Mouse (Mus musculus) lung, postnatal 0 days (tissue): Measurements from ENCODE around the gene Gmds. TPM values are rescaled to one million over a fixed set of nuclear protein-coding genes. Genes with fewer than 3 reads are reported as not detected.

Experiments
- ATAC-seq: fragments of 200-750 bp; cut with Nextera tagmentation; 2 replicates; pipeline ENCODE4 v1.8.0; 2017; ENCODE audit warnings: moderate library complexity
- DNase-seq: peaks from one replicate; pipeline ENCODE4 v3.0.0-alpha.2; 2016; ENCODE audit warnings: low spot score
- H3K27ac ChIP-seq: fragments of 300-500 bp; sonication (generic); 2 replicates; pipeline ENCODE4 v1.5.1; 2014; ENCODE audit warnings: antibody characterized with exemption, mild to moderate bottlenecking, low read length, mixed read lengths
- H3K27me3 ChIP-seq: fragments of 300-500 bp; sonication (generic); replicated peaks from 2 replicates; pipeline ENCODE4 v1.6.1; 2014; ENCODE audit warnings: low read length, mixed read lengths; ENCODE audit not compliant: insufficient read depth
- H3K36me3 ChIP-seq: fragments of 300-500 bp; sonication (generic); 2 replicates; pipeline ENCODE4 v1.6.1; 2014; ENCODE audit warnings: low read length, mixed read lengths; ENCODE audit not compliant: insufficient read depth
- H3K4me1 ChIP-seq: fragments of 300-500 bp; sonication (generic); 2 replicates; pipeline ENCODE4 v1.6.1; 2014; ENCODE audit warnings: antibody characterized with exemption, low read depth, low read length, mixed read lengths; ENCODE audit not compliant: insufficient read depth
- H3K4me2 ChIP-seq: fragments of 300-500 bp; sonication (generic); replicated peaks from 2 replicates; pipeline ENCODE4 v1.6.1; 2014; ENCODE audit warnings: low read depth, mild to moderate bottlenecking, low read length, moderate library complexity, mixed read lengths
- H3K4me3 ChIP-seq: fragments of 300-500 bp; sonication (generic); 2 replicates; pipeline ENCODE4 v1.5.1; 2014; ENCODE audit warnings: low read depth, low read length
- H3K9ac ChIP-seq: fragments of 300-500 bp; sonication (generic); replicated peaks from 2 replicates; pipeline ENCODE4 v1.6.1; 2014; ENCODE audit warnings: low read depth, mild to moderate bottlenecking
- H3K9me3 ChIP-seq: fragments of 300-500 bp; sonication (generic); 2 replicates; pipeline ENCODE4 v1.6.1; 2016; ENCODE audit warnings: low read length, mixed read lengths
- CTCF ChIP-seq: IDR thresholded peaks from 2 replicates; pipeline ENCODE4 v1.5.1; 2016; ENCODE audit warnings: antibody characterized with exemption, mild to moderate bottlenecking
- EP300 ChIP-seq: IDR thresholded peaks from 2 replicates; pipeline ENCODE4 v1.6.1; 2016; ENCODE audit warnings: antibody characterized with exemption, mild to moderate bottlenecking, control low read depth
- WGBS: fragments of 180-500 bp; shearing (Covaris S2); extraction: QIAGEN DNeasy Blood & Tissue Kit; methylation state at CpG from one replicate; pipeline ENCODE4 v1.1.7; 2014; 5-methylcytosine and 5-hydroxymethylcytosine counted together
- polyA plus RNA-seq: library from polyadenylated mRNA; unstranded; fragments of >200 nt; fragmentation: Nextera tagmentation; extraction: Ambion mirVana; gene quantifications from 2 replicates; pipeline ENCODE4 v1.2.1, GENCODE M21; 2015

Gene Gmds
- polyA plus RNA-seq, 1 experiment from 2014 or later = 13.4 TPM

DNA sequence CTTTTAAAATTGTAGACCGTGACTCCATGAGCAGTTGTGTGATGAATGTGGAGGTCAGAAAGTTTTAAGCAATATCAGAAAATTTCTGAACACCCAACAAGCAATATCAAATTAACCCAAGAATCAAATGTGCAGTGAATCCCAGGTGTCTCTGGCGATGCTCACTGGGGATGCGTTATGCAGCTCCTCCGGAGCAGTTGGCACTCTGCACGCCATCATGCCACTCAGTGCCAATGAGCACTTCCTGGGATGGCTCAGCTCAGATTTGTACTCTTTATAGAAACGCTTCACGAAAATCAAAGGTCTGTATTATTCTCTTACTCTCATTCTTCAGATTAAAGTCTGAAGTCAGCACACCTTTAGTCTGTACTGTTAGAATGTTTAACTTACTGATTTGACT lies 360.4 kb downstream of the Gmds start:
- no peak for DNase-seq
- TF ChIP-seq CTCF (no peak), EP300 (no peak)

DNA sequence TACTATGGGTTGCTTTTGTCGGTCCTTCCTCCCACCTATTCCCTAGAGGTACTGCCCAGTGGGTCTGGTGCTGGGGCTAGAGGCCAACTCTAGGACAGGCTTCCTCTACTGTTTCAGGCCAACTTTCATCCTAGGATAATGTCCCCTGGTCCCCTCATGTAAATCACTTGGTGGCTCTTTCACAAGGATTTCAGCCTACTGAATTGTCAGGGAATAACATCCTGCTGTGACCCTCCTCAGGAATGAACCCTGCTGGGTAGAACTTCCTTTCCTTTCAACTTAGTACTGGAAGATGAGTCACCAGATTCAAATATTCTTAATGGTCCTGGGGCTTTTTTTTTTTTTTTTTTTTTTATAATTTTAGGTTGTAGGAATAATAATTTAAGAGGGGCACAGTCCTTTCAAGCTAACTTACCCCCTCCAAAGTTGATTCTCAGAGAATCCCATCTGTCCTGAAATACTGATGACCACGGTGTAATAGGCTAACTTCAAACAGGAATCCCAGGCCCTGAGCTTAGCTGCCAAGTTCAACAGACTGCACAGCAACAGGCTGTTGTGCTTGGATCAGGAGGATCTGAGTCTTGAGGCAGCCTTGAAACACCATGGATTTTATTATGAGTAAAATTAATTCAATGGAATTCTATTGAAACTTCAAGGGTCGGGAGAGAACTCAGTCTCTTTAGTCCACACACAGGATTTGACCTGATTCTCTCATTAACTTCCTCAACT lies 363.6 kb downstream of the Gmds start:
- ATAC-seq (no peak), DNase-seq (no peak)
- no peak overlapping the region for H3K4me2 ChIP-seq
- 61% methylated on average over 3 of the region's 3 CpGs for WGBS
- H3K27ac ChIP-seq = no peak overlapping the region
- no peaks in the 10 kb centered on the region for H3K4me1 ChIP-seq
- no peak overlapping the region for H3K9ac ChIP-seq
- no peaks in the 10 kb centered on the region for H3K36me3 ChIP-seq
- H3K4me3 ChIP-seq = no peak overlapping the region
- H3K27me3 ChIP-seq = no peaks in the 10 kb centered on the region
- no peaks in the 10 kb centered on the region for H3K9me3 ChIP-seq
- TF ChIP-seq EP300 = no peak
- TF ChIP-seq CTCF = no peak

More for the DNA sequence above, 360.4 kb downstream of the Gmds start:
- no peaks in the 10 kb centered on the region for H3K9me3 ChIP-seq
- no peaks in the 10 kb centered on the region for H3K36me3 ChIP-seq
- no peak for ATAC-seq
- WGBS = 91% methylated on average over 7 of the region's 7 CpGs
- H3K4me2 ChIP-seq = no peak overlapping the region
- H3K4me3 ChIP-seq = no peak overlapping the region
- H3K9ac ChIP-seq = no peak overlapping the region
- H3K27me3 ChIP-seq = no peaks in the 10 kb centered on the region
- no peak overlapping the region for H3K27ac ChIP-seq
- no peaks in the 10 kb centered on the region for H3K4me1 ChIP-seq

DNA sequence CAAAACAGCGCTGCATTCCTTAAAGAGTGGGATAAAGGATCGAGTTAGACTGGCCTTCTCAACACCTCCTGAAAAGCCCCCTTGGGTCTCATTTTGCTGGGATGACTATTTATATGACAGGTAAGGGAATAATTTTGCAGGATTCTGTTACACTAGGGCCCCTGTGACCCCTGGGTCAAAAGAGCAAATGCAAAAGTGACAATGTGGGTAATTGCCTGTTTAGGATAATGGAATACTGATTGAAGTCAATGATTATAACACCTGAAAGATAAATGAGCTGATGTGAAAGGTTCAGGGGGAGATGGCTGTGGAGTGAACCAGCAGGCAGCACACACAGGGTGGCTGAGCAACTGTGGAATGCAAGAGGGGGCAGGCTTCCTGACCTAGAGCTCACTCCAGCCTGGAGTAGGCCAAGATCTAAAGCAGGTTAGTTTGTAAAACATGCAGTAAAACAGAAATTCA lies 367.5 kb downstream of the Gmds start:
- no peaks in the 10 kb centered on the region for H3K4me1 ChIP-seq
- H3K9ac ChIP-seq = no peak overlapping the region
- H3K27ac ChIP-seq = no peak overlapping the region
- no peaks in the 10 kb centered on the region for H3K36me3 ChIP-seq
- TF ChIP-seq EP300 = no peak
- TF ChIP-seq CTCF = no peak
- DNase-seq (no peak), ATAC-seq (no peak)
- 70% methylated on average over 2 of the region's 2 CpGs for WGBS
- H3K9me3 ChIP-seq = no peaks in the 10 kb centered on the region
- H3K4me3 ChIP-seq = no peak overlapping the region
- H3K4me2 ChIP-seq = no peak overlapping the region
- no peaks in the 10 kb centered on the region for H3K27me3 ChIP-seq

DNA sequence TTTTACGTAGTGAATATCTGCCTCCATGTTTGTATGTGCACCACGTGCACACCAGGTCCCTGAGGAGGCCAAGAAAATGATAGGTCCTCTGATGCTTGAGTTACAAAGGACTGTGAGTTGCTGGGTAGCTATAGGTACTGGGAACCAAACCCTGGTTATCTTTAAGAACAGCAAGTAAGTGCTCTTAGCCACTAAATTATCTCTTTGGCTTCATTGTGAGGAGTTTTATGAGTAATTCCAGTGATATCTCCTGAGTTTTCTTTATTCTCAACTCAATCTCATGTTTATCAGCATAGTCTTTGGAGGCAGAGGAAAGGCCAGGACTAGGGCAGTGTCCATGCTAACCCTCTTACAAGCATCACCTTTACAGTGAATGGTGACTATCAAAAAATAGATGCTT lies 370.3 kb downstream of the Gmds start:
- TF ChIP-seq EP300 (no peak), CTCF (no peak)
- H3K4me2 ChIP-seq = no peak overlapping the region
- no peak overlapping the region for H3K27ac ChIP-seq
- H3K27me3 ChIP-seq = no peaks in the 10 kb centered on the region
- H3K36me3 ChIP-seq = no peaks in the 10 kb centered on the region
- ATAC-seq = no peak
- WGBS = 85% methylated on average over 2 of the region's 2 CpGs
- no peaks in the 10 kb centered on the region for H3K9me3 ChIP-seq
- DNase-seq = no peak
- no peaks in the 10 kb centered on the region for H3K4me1 ChIP-seq
- H3K4me3 ChIP-seq = no peak overlapping the region
- no peak overlapping the region for H3K9ac ChIP-seq

DNA sequence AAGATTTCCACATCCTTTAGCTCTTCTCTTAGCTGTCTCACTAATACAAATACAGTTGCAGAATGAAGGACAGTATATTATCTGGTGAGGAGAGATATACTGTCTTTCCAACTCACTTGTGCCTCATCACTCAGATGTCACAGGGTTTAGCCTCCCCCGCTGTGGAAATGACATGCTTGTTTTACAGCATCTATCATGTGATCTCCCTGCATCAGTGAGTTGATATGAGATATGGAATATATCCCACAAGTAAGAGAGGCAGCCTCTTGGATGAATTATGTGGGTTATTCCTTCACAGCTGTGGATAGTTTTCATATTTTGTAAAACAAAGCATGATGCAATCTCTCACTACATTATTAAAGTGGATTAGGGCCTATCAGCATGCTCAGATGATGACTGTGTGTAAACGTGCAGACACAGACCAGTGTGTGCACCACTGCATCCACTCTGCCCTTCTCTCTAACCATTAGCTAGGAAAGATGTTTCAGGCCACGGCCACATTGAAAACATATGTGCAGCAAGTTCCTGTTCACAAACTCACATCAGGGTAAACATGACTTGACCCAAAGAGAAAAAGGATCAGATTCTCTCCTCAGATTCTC lies 371.5 kb downstream of the Gmds start:
- Histone ChIP-seq H3K4me1 (no peaks in the 10 kb centered on the region), H3K36me3 (no peaks in the 10 kb centered on the region), H3K27ac (no peak overlapping the region), H3K9me3 (no peaks in the 10 kb centered on the region), H3K4me3 (no peak overlapping the region), H3K4me2 (no peak overlapping the region), H3K27me3 (no peaks in the 10 kb centered on the region), H3K9ac (no peak overlapping the region)
- ATAC-seq = no peak
- no peak for DNase-seq
- 57% methylated on average over 3 of the region's 3 CpGs for WGBS
- TF ChIP-seq CTCF (no peak), EP300 (no peak)

DNA sequence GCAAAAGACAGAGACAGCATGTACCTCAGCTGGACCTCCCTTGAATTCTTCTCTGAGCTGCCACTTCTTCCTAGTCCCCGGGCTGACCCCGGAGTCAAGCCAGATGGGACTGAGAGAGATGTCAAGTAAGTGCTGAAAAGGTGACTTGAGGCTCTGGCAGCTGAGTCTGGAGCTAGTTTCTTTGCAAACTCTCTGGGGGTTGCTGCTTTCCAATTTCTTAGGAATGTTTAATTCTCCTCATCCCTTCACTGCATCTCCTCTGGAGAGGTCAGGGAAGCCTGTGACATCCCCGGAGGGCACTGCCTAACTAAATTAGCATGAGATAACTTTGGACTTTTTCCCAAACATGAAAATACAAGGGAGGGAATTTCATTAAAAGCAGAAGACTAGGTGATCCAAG lies 378.0 kb downstream of the Gmds start:
- H3K27ac ChIP-seq = no peak overlapping the region
- H3K9me3 ChIP-seq = no peaks in the 10 kb centered on the region
- peaks cover 10% of the 10 kb centered on the region for H3K27me3 ChIP-seq
- no peak overlapping the region for H3K4me2 ChIP-seq
- no peak overlapping the region for H3K9ac ChIP-seq
- 41% methylated on average over 3 of the region's 3 CpGs for WGBS
- no peaks in the 10 kb centered on the region for H3K36me3 ChIP-seq
- no peaks in the 10 kb centered on the region for H3K4me1 ChIP-seq
- no peak overlapping the region for H3K4me3 ChIP-seq
- TF ChIP-seq EP300 (no peak), CTCF (no peak)
- ATAC-seq (no peak), DNase-seq (no peak)
